Mouse (Mus musculus) G1E (cell line): ENCODE results near the gene Olfr270. TPM values are rescaled to one million over a fixed set of nuclear protein-coding genes. Genes with fewer than 3 reads are reported as not detected.

ENCODE experiments used
- ATAC-seq: 2 replicates; pipeline ENCODE4 v1.8.0; 2016; ENCODE audit warnings: mild to moderate bottlenecking; ENCODE audit not compliant: insufficient number of reproducible peaks, poor library complexity, low FRiP score, severe bottlenecking; ENCODE audit errors: extremely low read depth
- DNase-seq: peaks from one replicate; pipeline ENCODE4 v3.0.0; 2012; ENCODE audit warnings: low spot score
- H3K27me3 ChIP-seq: 2 replicates; pipeline ENCODE4 v1.6.1; 2012; ENCODE audit warnings: mild to moderate bottlenecking, low read length, inconsistent platforms; ENCODE audit not compliant: insufficient read depth
- H3K36me3 ChIP-seq: replicated peaks from 2 replicates; pipeline ENCODE3; 2012; ENCODE audit warnings: mild to moderate bottlenecking, inconsistent platforms
- H3K4me1 ChIP-seq: 2 replicates; pipeline ENCODE4 v1.6.1; 2012; ENCODE audit warnings: low read depth, low read length, inconsistent platforms, mixed read lengths; ENCODE audit not compliant: insufficient read depth
- H3K4me3 ChIP-seq: 2 replicates; pipeline ENCODE4 v1.5.1; 2012; ENCODE audit warnings: low read depth, mild to moderate bottlenecking, inconsistent platforms, low read length, moderate library complexity, mixed read lengths
- H3K9me3 ChIP-seq: replicated peaks from 2 replicates; pipeline ENCODE4 v1.6.1; 2012; ENCODE audit warnings: inconsistent platforms
- CTCF ChIP-seq: IDR thresholded peaks from 2 replicates; pipeline ENCODE4 v1.5.1; 2012; ENCODE audit warnings: low read depth, low read length, inconsistent platforms, mixed read lengths
- GATA1 ChIP-seq: IDR thresholded peaks from 2 replicates; pipeline ENCODE4 v1.6.1; 2012; ENCODE audit warnings: borderline replicate concordance, low read length, inconsistent platforms, mixed read lengths
- GATA2 ChIP-seq: IDR thresholded peaks from 2 replicates; pipeline ENCODE4 v1.6.1; 2012; ENCODE audit warnings: low read depth, low read length, inconsistent platforms, borderline replicate concordance
- POLR2AphosphoS5 ChIP-seq: IDR thresholded peaks from 2 replicates; pipeline ENCODE4 v1.6.1; 2012; ENCODE audit warnings: low read depth, low read length, inconsistent platforms; ENCODE audit not compliant: insufficient replicate concordance
- TAL1 ChIP-seq: conservative IDR thresholded peaks from 2 replicates; pipeline ENCODE4 v1.6.1; 2012; ENCODE audit warnings: low read depth, low read length, inconsistent platforms, mixed read lengths
- polyA plus RNA-seq: library from polyadenylated mRNA; stranded (reverse); fragments of >175 nt; gene quantifications from 2 replicates; pipeline ENCODE4 v1.2.3, GENCODE M21; 2012
- total RNA-seq, 2 experiments: library from RNA; stranded (forward) in 1 of 2; stranded (reverse) in 1 of 2; fragments of 200-1000 nt in 1 of 2; fragments of >200 nt in 1 of 2; fragmentation: Nextera tagmentation in 1 of 2; gene quantifications; 2 replicates each; pipeline ENCODE4 v1.2.3; 2014 to 2017

The Olfr270 gene
- total RNA-seq (2014; fragmentation: Nextera tagmentation) (not detected in 2 replicates), total RNA-seq (2017) (0.29 and 0.38 TPM in 2 replicates), polyA plus RNA-seq (not detected in 2 replicates)

- TF ChIP-seq POLR2AphosphoS5 (no peak), CTCF (no peak), GATA2 (no peak), GATA1 (no peak), TAL1 (no peak)
- Histone ChIP-seq H3K4me1 (no peaks in the 10 kb centered on the region), H3K36me3 (no peaks in the 10 kb centered on the region), H3K4me3 (no peak within 1 kb of the TSS), H3K9me3 (no peaks in the 10 kb centered on the region), H3K27me3 (no peaks in the 10 kb centered on the region; the same call in 1 of the 2 replicates)
- no peak for ATAC-seq
- DNase-seq = no peak
These were observed at the start of gene Olfr270 for GRCm38 (mm10) chr4:52964247-52964646. TSS of gene Olfr270 (plus strand) at chr4:52964547.

GRCm38 (mm10) chr4:52916659-52917310, 47.6 kb upstream of the Olfr270 start:
- H3K4me1 ChIP-seq = no peaks in the 10 kb centered on the region
- H3K36me3 ChIP-seq = no peaks in the 10 kb centered on the region
- H3K27me3 ChIP-seq = no peaks in the 10 kb centered on the region; the same call in 1 of the 2 replicates
- DNase-seq (no peak), ATAC-seq (no peak)
- H3K4me3 ChIP-seq = no peak overlapping the region
- TF ChIP-seq TAL1 (no peak), POLR2AphosphoS5 (no peak), CTCF (no peak), GATA2 (no peak), GATA1 (no peak)
- no peaks in the 10 kb centered on the region for H3K9me3 ChIP-seq

GRCm38 (mm10) chr4:52917311-52917688, 47.0 kb upstream of the Olfr270 start:
- no peak overlapping the region for H3K4me3 ChIP-seq
- DNase-seq = no peak
- H3K27me3 ChIP-seq = no peaks in the 10 kb centered on the region; the same call in 1 of the 2 replicates
- TF ChIP-seq TAL1 = no peak
- TF ChIP-seq CTCF = no peak
- TF ChIP-seq GATA2 = no peak
- TF ChIP-seq GATA1 = no peak
- no peak for TF ChIP-seq POLR2AphosphoS5
- no peak for ATAC-seq
- H3K9me3 ChIP-seq = no peaks in the 10 kb centered on the region
- H3K4me1 ChIP-seq = no peaks in the 10 kb centered on the region
- no peaks in the 10 kb centered on the region for H3K36me3 ChIP-seq

GRCm38 (mm10) chr4:52919078-52919477, 45.3 kb upstream of the Olfr270 start, which contains the start of gene Olfr272:
TSS of gene Olfr272 (minus strand) at chr4:52919178.
- no peaks in the 10 kb centered on the region for H3K4me1 ChIP-seq
- H3K4me3 ChIP-seq = no peak within 1 kb of the TSS
- DNase-seq = no peak
- ATAC-seq = no peak
- H3K36me3 ChIP-seq = no peaks in the 10 kb centered on the region
- H3K27me3 ChIP-seq = no peaks in the 10 kb centered on the region; the same call in 1 of the 2 replicates
- H3K9me3 ChIP-seq = no peaks in the 10 kb centered on the region
- TF ChIP-seq TAL1 = no peak
- TF ChIP-seq GATA2 = no peak
- no peak for TF ChIP-seq POLR2AphosphoS5
- no peak for TF ChIP-seq CTCF
- TF ChIP-seq GATA1 = no peak

GRCm38 (mm10) chr4:52930480-52930879, 33.9 kb upstream of the Olfr270 start:
- H3K4me3 ChIP-seq = no peak overlapping the region
- H3K9me3 ChIP-seq = no peaks in the 10 kb centered on the region
- H3K36me3 ChIP-seq = no peaks in the 10 kb centered on the region
- H3K4me1 ChIP-seq = no peaks in the 10 kb centered on the region
- TF ChIP-seq TAL1 (no peak), CTCF (no peak), GATA1 (no peak), POLR2AphosphoS5 (no peak), GATA2 (no peak)
- no peak for DNase-seq
- H3K27me3 ChIP-seq = 0 out of 2 replicates have a peak, but pooled peaks cover 7% of the 10 kb centered on the region
- no peak for ATAC-seq

GRCm38 (mm10) chr4:52946665-52947064, 17.7 kb upstream of the Olfr270 start:
- Histone ChIP-seq H3K36me3 (no peaks in the 10 kb centered on the region), H3K27me3 (0 out of 2 replicates have a peak, but pooled peaks cover 5% of the 10 kb centered on the region), H3K4me1 (no peaks in the 10 kb centered on the region), H3K4me3 (no peak overlapping the region), H3K9me3 (no peaks in the 10 kb centered on the region)
- DNase-seq (no peak), ATAC-seq (no peak)
- TF ChIP-seq GATA1 (no peak), POLR2AphosphoS5 (no peak), GATA2 (no peak), CTCF (no peak), TAL1 (no peak)

GRCm38 (mm10) chr4:52949005-52949404, 15.3 kb upstream of the Olfr270 start:
- Histone ChIP-seq H3K27me3 (0 out of 2 replicates have a peak, but pooled peaks cover 5% of the 10 kb centered on the region), H3K4me3 (no peak overlapping the region), H3K9me3 (no peaks in the 10 kb centered on the region), H3K4me1 (no peaks in the 10 kb centered on the region), H3K36me3 (no peaks in the 10 kb centered on the region)
- ATAC-seq (no peak), DNase-seq (no peak)
- no peak for TF ChIP-seq TAL1
- no peak for TF ChIP-seq GATA2
- TF ChIP-seq CTCF = no peak
- TF ChIP-seq GATA1 = no peak
- no peak for TF ChIP-seq POLR2AphosphoS5
